Mouse (Mus musculus): ENCODE measurements at regions not wholly inside any gene's neighbourhood (a gene's known extent, or its start where the extent isn't known, plus 50 kb on each side); places are given as distances from the start of the nearest gene placed in this dataset.

- DNase-seq (ENCODE audit: low spot score in 2 of 2) = no peak
- intact Hi-C loops (cut with DNase I) = no loop called here
These were observed 124.1 kb upstream of the Thbs1 start for GRCm38 (mm10) chr2:117987426-117988215.

GRCm38 (mm10) chr2:117988396-117989173 is 123.1 kb upstream of the Thbs1 start:
- intact Hi-C loops (cut with DNase I) = no loop called here
- DNase-seq (ENCODE audit: low spot score in 2 of 2) = no peak

- intact Hi-C loops (cut with DNase I) = no loop called here
These were observed 122.5 kb upstream of the Thbs1 start for GRCm38 (mm10) chr2:117989215-117989614.

GRCm38 (mm10) chr2:117996130-117997083 is 115.3 kb upstream of the Thbs1 start:
- intact Hi-C loops (cut with DNase I) = no loop called here
- DNase-seq (ENCODE audit: low spot score in 2 of 2) = no peak

More at GRCm38 (mm10) chr2:117989215-117989614, 122.5 kb upstream of the Thbs1 start:
- no peak for DNase-seq (ENCODE audit: low spot score in 2 of 2)

GRCm38 (mm10) chr2:117999641-118000040 is 112.0 kb upstream of the Thbs1 start:
- no peak for DNase-seq (ENCODE audit: low spot score in 2 of 2)
- intact Hi-C loops (cut with DNase I) = no loop called here

GRCm38 (mm10) chr2:118004191-118004590 is 107.5 kb upstream of the Thbs1 start:
- DNase-seq (ENCODE audit: low spot score in 2 of 2) = no peak
- intact Hi-C loops (cut with DNase I) = no loop called here

GRCm38 (mm10) chr2:118007539-118008427 is 103.9 kb upstream of the Thbs1 start:
- peak; percentile 20 to 47 for DNase-seq (ENCODE audit: low spot score in 2 of 2)
- intact Hi-C loops (cut with DNase I) = no loop called here

- DNase-seq (ENCODE audit: low spot score in 2 of 2) = no peak
These were observed 100.0 kb upstream of the Thbs1 start for GRCm38 (mm10) chr2:118011679-118012078.

GRCm38 (mm10) chr2:118012211-118012610 is 99.5 kb upstream of the Thbs1 start:
- no peak for DNase-seq (ENCODE audit: low spot score in 2 of 2)
- intact Hi-C loops (cut with DNase I) = no loop called here

More at GRCm38 (mm10) chr2:118011679-118012078, 100.0 kb upstream of the Thbs1 start:
- intact Hi-C loops (cut with DNase I) = no loop called here

- intact Hi-C loops (cut with DNase I) = no loop called here
- no peak for DNase-seq (ENCODE audit: low spot score in 2 of 2)
These were observed 98.5 kb upstream of the Thbs1 start for GRCm38 (mm10) chr2:118013156-118013555.

- no peak for DNase-seq (ENCODE audit: low spot score in 2 of 2)
- intact Hi-C loops (cut with DNase I) = no loop called here
These were observed 96.5 kb upstream of the Thbs1 start for GRCm38 (mm10) chr2:118015182-118015581.

GRCm38 (mm10) chr2:118025829-118026735 is 85.6 kb upstream of the Thbs1 start:
- no peak for DNase-seq (ENCODE audit: low spot score in 2 of 2)
- intact Hi-C loops (cut with DNase I) = no loop called here

GRCm38 (mm10) chr2:118028881-118029280 is 82.8 kb upstream of the Thbs1 start:
- DNase-seq (ENCODE audit: low spot score in 2 of 2) = no peak
- intact Hi-C loops (cut with DNase I) = no loop called here

- intact Hi-C loops (cut with DNase I) = no loop called here
- no peak for DNase-seq (ENCODE audit: low spot score in 2 of 2)
These were observed 82.1 kb upstream of the Thbs1 start for GRCm38 (mm10) chr2:118029470-118030108.

GRCm38 (mm10) chr2:118031662-118032061 is 80.0 kb upstream of the Thbs1 start:
- DNase-seq (ENCODE audit: low spot score in 2 of 2) = no peak
- intact Hi-C loops (cut with DNase I) = no loop called here

- intact Hi-C loops (cut with DNase I) = no loop called here
- DNase-seq (ENCODE audit: low spot score in 2 of 2) = no peak
These were observed 78.3 kb upstream of the Thbs1 start for GRCm38 (mm10) chr2:118033377-118033776.

- DNase-seq (ENCODE audit: low spot score in 2 of 2) = no peak
- intact Hi-C loops (cut with DNase I) = no loop called here
These were observed 77.7 kb upstream of the Thbs1 start for GRCm38 (mm10) chr2:118034026-118034425.

All from left cerebral cortex, postnatal 14 days (tissue).